In genomic region chr12:25097210-25098160, GRCm38 (mm10) we compare ENCODE assay signal across 8 mouse cellular contexts. TPM values are rescaled to one million over a fixed set of nuclear protein-coding genes. Genes with fewer than 3 reads are reported as not detected.
A peak's percentile ranks its signal among the peaks of the same experiment; 100 is the strongest.
DNase-seq lines count a peak whose midpoint lies in the region; ATAC-seq lines count a peak whose summit lies in the region.

No protein-coding gene starts in this region.

- no peaks in the 10 kb centered on the region for H3K9me3 ChIP-seq in embryonic facial prominence, embryonic 10.5 days

- peaks cover 10% of the 10 kb centered on the region for H3K27me3 ChIP-seq in embryonic facial prominence, embryonic 10.5 days (replicated peaks; ENCODE audit: low read depth, poor library complexity, severe bottlenecking)
- H3K27me3 ChIP-seq in splenic B cell, adult 2 months (ENCODE audit: control insufficient read depth, insufficient read depth, low read length, poor library complexity, severe bottlenecking) = peaks cover 6% of the 10 kb centered on the region

- 2% methylated on average over 28 of the region's 28 CpGs for WGBS in embryonic facial prominence, embryonic 10.5 days

- intact Hi-C loops in heart, postnatal 10 days (cut with DNase I) = loop anchor here (5.0 to 10.0 kb wide), 2 partner anchors 205 to 727 kb away; no protein-coding TSS in a partner anchor

- peak overlapping the region; percentile 76 for H3K4me3 ChIP-seq in embryonic facial prominence, embryonic 10.5 days

- peak overlapping the region; percentile 99 for H3K27ac ChIP-seq in embryonic facial prominence, embryonic 10.5 days (replicated peaks)

- DNase-seq in CD4-positive, CD25-positive, alpha-beta regulatory T cell, adult 2 months (ENCODE audit: low read depth, low spot score) = peak; percentile 31
- DNase-seq in Muller cell, postnatal 12 days (ENCODE audit: inconsistent ontology term) = peak; percentile 71
- peak; percentile 80 for DNase-seq in embryonic facial prominence, embryonic 10.5 days (ENCODE audit: low spot score)
- DNase-seq in heart, postnatal 10 days = peak; percentile 55 to 63
- peak; percentile 88 to 95 for DNase-seq in kidney, postnatal 25 days
- peak; percentile 58 to 66 for DNase-seq in lung, postnatal 4 days
- DNase-seq in splenic B cell, adult 2 months (ENCODE audit: low read depth, low spot score) = peak; percentile 15

- peaks cover 6% of the 10 kb centered on the region; the same call in 1 of the 2 replicates for H3K36me3 ChIP-seq in embryonic facial prominence, embryonic 10.5 days (replicated peaks)
- no peaks in the 10 kb centered on the region for H3K36me3 ChIP-seq in splenic B cell, adult 2 months (ENCODE audit: control insufficient read depth, insufficient read depth, low read length, poor library complexity, severe bottlenecking)

- H3K4me1 ChIP-seq in embryonic facial prominence, embryonic 10.5 days = peaks cover 64% of the 10 kb centered on the region

- no peak for ATAC-seq in CD4-positive, CD25-positive, alpha-beta regulatory T cell, adult 4 months

RNA-seq across cellular contexts. Expression of gene Id2, which starts 0.5 kb away (rescaled TPM):
- polyA plus RNA-seq in CD4-positive, CD25-positive, alpha-beta regulatory T cell, adult 4 months (2017; shearing (Covaris generic)) = 100 to 1,000 TPM; 249 to 258 TPM
- 400 and 403 TPM in 2 replicates for polyA plus RNA-seq in embryonic facial prominence, embryonic 10.5 days (2016; fragmentation: Nextera tagmentation; extraction: Ambion mirVana)
- 10 to 100 TPM; 22.2 to 22.3 TPM for total RNA-seq in heart, postnatal 10 days (2021)

Comparison
In these comparisons a context has a peak if more than half of its experiments do, and no peak if none do; other contexts are left out.
1. DNase-seq: peak in every context shown above with its lines; median percentile 92 in kidney, postnatal 25 days; 80 in embryonic facial prominence, embryonic 10.5 days; 71 in Muller cell, postnatal 12 days; 62 in lung, postnatal 4 days; 59 in heart, postnatal 10 days; 31 in CD4-positive, CD25-positive, alpha-beta regulatory T cell, adult 2 months; 15 in splenic B cell, adult 2 months.